Mouse (Mus musculus) cerebellum, adult 2 months (tissue): ENCODE measurements at regions not wholly inside any gene's neighbourhood (a gene's known extent, or its start where the extent isn't known, plus 50 kb on each side); places are given as distances from the start of the nearest gene placed in this dataset.

Experiments
- CTCF ChIP-seq: fragments of 200-500 bp; IDR thresholded peaks from 2 replicates; pipeline ENCODE4 v1.5.1; 2011; ENCODE audit warnings: low read depth, mild to moderate bottlenecking, control low read depth, low read length, moderate library complexity, borderline replicate concordance; ENCODE audit not compliant: insufficient read depth
- POLR2A ChIP-seq: fragments of 200-500 bp; IDR thresholded peaks from 2 replicates; pipeline ENCODE4 v1.6.1; 2011; ENCODE audit warnings: low read length, control low read depth, borderline replicate concordance; ENCODE audit not compliant: insufficient read depth

DNA sequence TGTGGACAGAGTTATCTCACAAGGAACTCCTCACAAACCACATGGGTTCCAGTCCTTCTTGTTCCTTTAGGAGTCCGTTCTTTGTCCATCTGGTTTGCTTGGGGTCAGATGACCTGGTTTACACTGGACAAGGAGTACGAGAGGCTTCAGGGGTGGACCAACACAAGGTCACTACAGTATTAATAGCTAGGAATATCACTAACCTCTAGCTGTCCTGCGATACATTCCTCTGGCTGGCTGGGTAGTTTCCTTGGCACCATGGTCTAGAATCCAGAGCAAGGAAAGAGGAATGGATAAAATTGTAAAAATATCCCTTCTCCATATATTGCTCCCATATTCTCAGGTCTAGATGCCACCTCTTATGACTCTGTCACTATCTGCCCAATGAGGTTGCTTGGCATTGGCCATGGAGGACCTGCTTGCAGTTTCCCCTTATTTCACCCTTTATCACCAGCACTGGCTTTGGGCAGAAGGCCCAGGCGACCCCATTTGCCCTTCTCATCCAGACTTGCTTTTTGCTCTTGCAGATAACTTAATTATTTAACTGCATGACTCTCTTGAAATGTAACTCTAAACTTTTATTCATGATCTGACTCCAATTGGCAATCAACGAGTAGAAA, 310.9 kb upstream of the Rnf32 start:
- no peak for TF ChIP-seq CTCF
- no peak for TF ChIP-seq POLR2A
